Mouse (Mus musculus) intestine, embryonic 16.5 days (tissue): ENCODE results near the gene Cdkal1. TPM values are rescaled to one million over a fixed set of nuclear protein-coding genes. Genes with fewer than 3 reads are reported as not detected.

Experiments
- ATAC-seq: fragments of 200-750 bp; cut with Nextera tagmentation; 2 replicates; pipeline ENCODE4 v1.8.0; 2017; ENCODE audit warnings: moderate TSS enrichment, moderate library complexity
- H3K27ac ChIP-seq: fragments of 300-500 bp; sonication (generic); 2 replicates; pipeline ENCODE4 v1.5.1; 2014; ENCODE audit warnings: mild to moderate bottlenecking, low read length
- H3K27me3 ChIP-seq: fragments of 300-500 bp; sonication (generic); replicated peaks from 2 replicates; pipeline ENCODE4 v1.6.1; 2014; ENCODE audit warnings: low read length, control low read depth, mixed read lengths; ENCODE audit not compliant: control insufficient read depth, insufficient read depth
- H3K36me3 ChIP-seq: fragments of 300-500 bp; sonication (generic); 2 replicates; pipeline ENCODE4 v1.6.1; 2014; ENCODE audit warnings: low read length, control low read depth; ENCODE audit not compliant: control insufficient read depth, insufficient read depth
- H3K4me1 ChIP-seq: fragments of 300-500 bp; sonication (generic); 2 replicates; pipeline ENCODE4 v1.6.1; 2014; ENCODE audit warnings: low read length, control low read depth, mixed read lengths; ENCODE audit not compliant: control insufficient read depth, insufficient read depth
- H3K4me2 ChIP-seq: fragments of 300-500 bp; sonication (generic); 2 replicates; pipeline ENCODE4 v1.6.1; 2014; ENCODE audit warnings: low read depth, low read length, control low read depth
- H3K4me3 ChIP-seq: fragments of 300-500 bp; sonication (generic); 2 replicates; pipeline ENCODE4 v1.5.1; 2014; ENCODE audit warnings: mild to moderate bottlenecking, low read length
- H3K9ac ChIP-seq: fragments of 300-500 bp; sonication (generic); 2 replicates; pipeline ENCODE4 v1.6.1; 2014; ENCODE audit warnings: low read depth, low read length
- H3K9me3 ChIP-seq: fragments of 300-500 bp; sonication (generic); 2 replicates; pipeline ENCODE4 v1.6.1; 2016; ENCODE audit warnings: low read length, control low read depth; ENCODE audit not compliant: control insufficient read depth
- WGBS: fragments of 180-500 bp; shearing (Covaris S2); extraction: QIAGEN DNeasy Blood & Tissue Kit; methylation state at CpG from one replicate; pipeline ENCODE4 v1.1.7; 2014; 5-methylcytosine and 5-hydroxymethylcytosine counted together
- polyA plus RNA-seq: library from polyadenylated mRNA; unstranded; fragments of >200 nt; fragmentation: Nextera tagmentation; extraction: Ambion mirVana; gene quantifications from 2 replicates; pipeline ENCODE4 v1.2.1, GENCODE M21; 2015

Gene Cdkal1
- polyA plus RNA-seq, 1 experiment from 2014 or later = 25.0 TPM

- H3K27me3 ChIP-seq = no peaks in the 10 kb centered on the region
- H3K36me3 ChIP-seq = no peaks in the 10 kb centered on the region
- H3K4me1 ChIP-seq = peaks cover 2% of the 10 kb centered on the region; the same call in 1 of the 2 replicates
- ATAC-seq = peak; percentile 42
- H3K4me3 ChIP-seq = no peak overlapping the region
- H3K4me2 ChIP-seq = no peak overlapping the region
- no peaks in the 10 kb centered on the region for H3K9me3 ChIP-seq
- peak overlapping the region; percentile 19; the same call in 1 of the 2 replicates for H3K27ac ChIP-seq
- no peak overlapping the region for H3K9ac ChIP-seq
- 35% methylated on average over 2 of the region's 2 CpGs for WGBS
These were observed 652.9 kb downstream of the Cdkal1 start for GRCm38 (mm10) chr13:29202562-29202961.

GRCm38 (mm10) chr13:29199679-29200078, 655.8 kb downstream of the Cdkal1 start:
- H3K4me1 ChIP-seq = peaks cover 2% of the 10 kb centered on the region; the same call in 1 of the 2 replicates
- WGBS = 35% methylated on average over 6 of the region's 6 CpGs
- H3K36me3 ChIP-seq = no peaks in the 10 kb centered on the region
- H3K9ac ChIP-seq = no peak overlapping the region
- H3K27ac ChIP-seq = no peak overlapping the region; the same call in 1 of the 2 replicates
- H3K4me3 ChIP-seq = no peak overlapping the region
- 0 out of 2 replicates have a peak, but pooled peaks have one; percentile 56 for ATAC-seq
- H3K27me3 ChIP-seq = no peaks in the 10 kb centered on the region
- H3K9me3 ChIP-seq = no peaks in the 10 kb centered on the region
- no peak overlapping the region for H3K4me2 ChIP-seq

GRCm38 (mm10) chr13:29196798-29197498, 658.5 kb downstream of the Cdkal1 start:
- 39% methylated on average over 9 of the region's 9 CpGs for WGBS
- Histone ChIP-seq H3K9ac (no peak overlapping the region), H3K9me3 (no peaks in the 10 kb centered on the region), H3K4me3 (no peak overlapping the region), H3K27ac (no peak overlapping the region), H3K27me3 (no peaks in the 10 kb centered on the region), H3K4me2 (no peak overlapping the region), H3K4me1 (peaks cover 2% of the 10 kb centered on the region; the same call in 1 of the 2 replicates), H3K36me3 (no peaks in the 10 kb centered on the region)
- no peak for ATAC-seq

GRCm38 (mm10) chr13:29195722-29196121, 659.8 kb downstream of the Cdkal1 start:
- no peak for ATAC-seq
- H3K4me2 ChIP-seq = no peak overlapping the region

DNA sequence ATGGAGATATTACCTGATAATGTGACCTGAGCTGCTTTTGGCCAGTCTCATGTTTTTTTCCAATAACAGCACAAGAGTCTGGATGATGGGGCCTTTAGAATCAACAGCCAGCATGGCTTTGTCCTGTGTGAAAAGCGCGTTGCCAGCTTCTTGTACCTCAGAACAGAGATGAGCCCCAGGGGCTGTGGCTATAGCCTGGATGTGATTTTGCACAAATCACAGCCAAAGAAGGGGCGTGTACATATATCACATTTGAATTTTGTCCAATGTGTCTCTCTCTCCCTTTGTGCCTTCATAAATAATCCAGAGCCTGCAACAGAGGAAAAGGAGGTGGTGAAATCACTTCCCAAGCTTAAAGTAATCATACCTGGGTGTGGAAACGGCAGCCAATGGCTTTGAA, 660.5 kb downstream of the Cdkal1 start:
- 76% methylated on average over 4 of the region's 4 CpGs for WGBS
- no peak overlapping the region for H3K27ac ChIP-seq
- no peak overlapping the region for H3K4me2 ChIP-seq
- H3K9me3 ChIP-seq = no peaks in the 10 kb centered on the region
- no peak for ATAC-seq
- no peaks in the 10 kb centered on the region for H3K36me3 ChIP-seq
- no peak overlapping the region for H3K4me3 ChIP-seq
- peaks cover 2% of the 10 kb centered on the region; the same call in 1 of the 2 replicates for H3K4me1 ChIP-seq
- H3K27me3 ChIP-seq = no peaks in the 10 kb centered on the region; the same call in 1 of the 2 replicates
- H3K9ac ChIP-seq = no peak overlapping the region

More at GRCm38 (mm10) chr13:29195722-29196121, 659.8 kb downstream of the Cdkal1 start:
- whole genome bisulfite sequencing = 61% methylated on average over 4 of the region's 4 CpGs
- no peaks in the 10 kb centered on the region for H3K9me3 ChIP-seq
- H3K9ac ChIP-seq = no peak overlapping the region
- H3K4me1 ChIP-seq = peaks cover 2% of the 10 kb centered on the region; the same call in 1 of the 2 replicates
- H3K4me3 ChIP-seq = no peak overlapping the region
- H3K27ac ChIP-seq = no peak overlapping the region
- H3K27me3 ChIP-seq = no peaks in the 10 kb centered on the region
- H3K36me3 ChIP-seq = no peaks in the 10 kb centered on the region

- no peak for ATAC-seq
- 88% methylated on average over 3 of the region's 3 CpGs for WGBS
These were observed 662.8 kb downstream of the Cdkal1 start for GRCm38 (mm10) chr13:29192697-29193096.

DNA sequence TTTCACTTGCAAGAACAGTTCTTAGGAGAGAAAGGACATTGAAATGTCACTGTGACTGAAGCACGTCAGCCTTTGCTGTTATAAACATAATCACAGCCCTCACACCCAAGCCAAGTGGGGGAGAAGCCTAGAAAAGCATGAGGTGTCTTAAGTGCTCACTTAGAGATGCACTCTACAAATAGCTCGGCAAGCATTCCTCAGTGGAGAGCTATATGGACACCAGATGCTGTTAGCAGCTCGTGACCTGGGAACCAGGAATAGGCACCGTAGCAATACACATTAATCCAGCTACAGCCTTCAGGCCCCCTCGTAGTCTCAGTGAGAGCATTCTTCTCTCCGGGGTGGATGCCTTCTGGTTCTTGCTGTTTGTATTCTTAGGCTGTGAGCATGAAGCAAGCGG, 664.9 kb downstream of the Cdkal1 start:
- 73% methylated on average over 7 of the region's 7 CpGs for WGBS
- Histone ChIP-seq H3K36me3 (no peaks in the 10 kb centered on the region), H3K27me3 (no peaks in the 10 kb centered on the region; the same call in 1 of the 2 replicates), H3K4me3 (no peak overlapping the region), H3K4me1 (no peaks in the 10 kb centered on the region), H3K27ac (no peak overlapping the region), H3K4me2 (no peak overlapping the region), H3K9ac (no peak overlapping the region), H3K9me3 (no peaks in the 10 kb centered on the region)
- no peak for ATAC-seq

More at GRCm38 (mm10) chr13:29192697-29193096, 662.8 kb downstream of the Cdkal1 start:
- Histone ChIP-seq H3K27me3 (no peaks in the 10 kb centered on the region; the same call in 1 of the 2 replicates), H3K4me2 (no peak overlapping the region), H3K36me3 (no peaks in the 10 kb centered on the region), H3K9ac (no peak overlapping the region), H3K27ac (no peak overlapping the region), H3K4me1 (no peaks in the 10 kb centered on the region), H3K9me3 (no peaks in the 10 kb centered on the region), H3K4me3 (no peak overlapping the region)

DNA sequence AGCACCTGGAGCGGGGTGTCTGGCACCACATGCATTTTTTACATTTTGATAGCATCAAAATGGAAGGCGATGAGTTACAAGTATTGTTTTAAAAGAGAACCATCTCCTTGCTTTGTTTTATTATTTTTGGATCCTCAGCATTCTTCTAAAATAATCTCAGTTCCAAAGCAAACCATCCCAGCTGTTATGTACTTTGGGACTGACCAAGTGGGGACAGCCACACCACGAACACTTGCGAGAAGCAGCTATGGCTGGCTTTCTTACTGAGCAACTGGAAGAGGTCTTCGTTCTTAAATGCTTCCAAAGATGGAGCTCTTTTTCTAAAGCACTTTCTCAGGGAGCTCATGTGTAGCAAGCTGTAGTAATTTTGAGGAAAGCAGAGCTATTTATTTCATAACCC, 668.7 kb downstream of the Cdkal1 start:
- H3K4me3 ChIP-seq = no peak overlapping the region
- no peak overlapping the region for H3K27ac ChIP-seq
- no peaks in the 10 kb centered on the region for H3K4me1 ChIP-seq
- no peak overlapping the region for H3K4me2 ChIP-seq
- no peak overlapping the region for H3K9ac ChIP-seq
- no peak for ATAC-seq
- WGBS = 88% methylated on average over 5 of the region's 5 CpGs
- H3K9me3 ChIP-seq = no peaks in the 10 kb centered on the region
- H3K36me3 ChIP-seq = no peaks in the 10 kb centered on the region
- H3K27me3 ChIP-seq = no peaks in the 10 kb centered on the region; the same call in 1 of the 2 replicates

GRCm38 (mm10) chr13:29185545-29185944, 669.9 kb downstream of the Cdkal1 start:
- Histone ChIP-seq H3K9me3 (no peaks in the 10 kb centered on the region), H3K4me2 (no peak overlapping the region), H3K9ac (no peak overlapping the region), H3K36me3 (no peaks in the 10 kb centered on the region), H3K27me3 (no peaks in the 10 kb centered on the region; the same call in 1 of the 2 replicates), H3K27ac (no peak overlapping the region), H3K4me1 (no peaks in the 10 kb centered on the region), H3K4me3 (no peak overlapping the region)
- no peak for ATAC-seq
- 58% methylated on average over 4 of the region's 4 CpGs for WGBS
